Mouse (Mus musculus) spleen, adult 2 months (tissue): ENCODE measurements around the gene Gm2a.

ENCODE experiments used
- CTCF ChIP-seq: fragments of 200-500 bp; IDR thresholded peaks from 2 replicates; pipeline ENCODE4 v1.5.1; 2011; ENCODE audit warnings: mild to moderate bottlenecking, inconsistent platforms; ENCODE audit not compliant: insufficient read depth, insufficient read length, insufficient replicate concordance; ENCODE audit errors: extremely low read depth
- POLR2A ChIP-seq: fragments of 200-500 bp; IDR thresholded peaks from 2 replicates; pipeline ENCODE4 v1.6.1; 2011; ENCODE audit warnings: low read depth, low read length, inconsistent platforms

- TF ChIP-seq CTCF (no peak), POLR2A (no peak)
Measured at GRCm38 (mm10) chr11:55072467-55072866, 25.4 kb upstream of the Gm2a start.
